Mouse (Mus musculus) lung, embryonic 14.5 days (tissue): ENCODE measurements at regions not wholly inside any gene's neighbourhood (a gene's known extent, or its start where the extent isn't known, plus 50 kb on each side); places are given as distances from the start of the nearest gene placed in this dataset.
A peak's percentile ranks its signal among the peaks of the same experiment; 100 is the strongest.

Source experiments
- ATAC-seq: fragments of 200-750 bp; cut with Nextera tagmentation; 2 replicates; pipeline ENCODE4 v1.8.0; 2017; ENCODE audit warnings: mild to moderate bottlenecking, moderate TSS enrichment, moderate library complexity; ENCODE audit not compliant: insufficient read depth
- DNase-seq: peaks from one replicate; pipeline ENCODE4 v3.0.0-alpha.2; 2015
- H3K27ac ChIP-seq: fragments of 300-500 bp; sonication (generic); 2 replicates; pipeline ENCODE4 v1.5.1; 2014; ENCODE audit warnings: low read depth, mild to moderate bottlenecking, moderate library complexity
- H3K27me3 ChIP-seq: fragments of 300-500 bp; sonication (generic); 2 replicates; pipeline ENCODE4 v1.6.1; 2014; ENCODE audit warnings: low read length, control low read depth; ENCODE audit not compliant: insufficient read depth
- H3K36me3 ChIP-seq: fragments of 300-500 bp; sonication (generic); 2 replicates; pipeline ENCODE4 v1.6.1; 2014; ENCODE audit warnings: control low read depth; ENCODE audit not compliant: insufficient read depth
- H3K4me1 ChIP-seq: fragments of 300-500 bp; sonication (generic); 2 replicates; pipeline ENCODE4 v1.6.1; 2014; ENCODE audit warnings: antibody characterized with exemption, control low read depth; ENCODE audit not compliant: insufficient read depth
- H3K4me2 ChIP-seq: fragments of 300-500 bp; sonication (generic); 2 replicates; pipeline ENCODE4 v1.6.1; 2014; ENCODE audit warnings: mild to moderate bottlenecking
- H3K4me3 ChIP-seq: fragments of 300-500 bp; sonication (generic); 2 replicates; pipeline ENCODE4 v1.5.1; 2014; ENCODE audit warnings: low read depth, low read length
- H3K9ac ChIP-seq: fragments of 300-500 bp; sonication (generic); 2 replicates; pipeline ENCODE4 v1.6.1; 2014
- H3K9me3 ChIP-seq: fragments of 300-500 bp; sonication (generic); 2 replicates; pipeline ENCODE4 v1.6.1; 2016; ENCODE audit warnings: low read depth, low read length, control low read depth
- CTCF ChIP-seq: IDR thresholded peaks from 2 replicates; pipeline ENCODE4 v1.5.1; 2016; ENCODE audit warnings: antibody characterized with exemption, low read depth
- WGBS: fragments of 180-500 bp; shearing (Covaris S2); extraction: QIAGEN DNeasy Blood & Tissue Kit; methylation state at CpG from one replicate; pipeline ENCODE4 v1.1.7; 2014; 5-methylcytosine and 5-hydroxymethylcytosine counted together

GRCm38 (mm10) chr13:52275196-52275595, 255.9 kb downstream of the Diras2 start:
- Histone ChIP-seq H3K27me3 (no peaks in the 10 kb centered on the region), H3K9me3 (no peaks in the 10 kb centered on the region; the same call in 1 of the 2 replicates), H3K4me3 (no peak overlapping the region), H3K4me2 (no peak overlapping the region), H3K9ac (no peak overlapping the region), H3K4me1 (no peaks in the 10 kb centered on the region), H3K36me3 (no peaks in the 10 kb centered on the region), H3K27ac (no peak overlapping the region)
- ATAC-seq (no peak), DNase-seq (no peak)
- no peak for TF ChIP-seq CTCF
- 71% methylated on average over 5 of the region's 5 CpGs for WGBS

- ATAC-seq (peak; percentile 71), DNase-seq (peak; percentile 87)
- no peak overlapping the region for H3K9ac ChIP-seq
These were observed 255.4 kb downstream of the Diras2 start for GRCm38 (mm10) chr13:52275675-52276074.

DNA sequence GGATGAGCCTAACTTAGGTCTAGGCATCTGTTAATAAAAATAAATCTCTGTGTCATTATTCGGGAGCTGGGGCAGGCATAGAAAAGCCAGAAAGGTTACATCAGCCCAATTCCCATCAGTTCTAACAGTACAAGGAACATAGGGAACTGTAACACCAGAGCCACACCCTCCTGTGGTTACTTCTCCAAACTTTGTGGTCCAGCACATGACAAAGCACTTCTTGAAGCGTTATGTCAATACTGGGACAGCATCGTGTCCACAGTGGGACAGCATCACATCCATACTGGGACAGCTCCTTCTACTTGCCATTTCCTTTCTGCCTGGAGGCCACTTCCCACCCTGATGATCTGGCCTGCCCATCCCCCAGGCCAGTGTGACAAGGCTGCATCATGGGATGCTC, 253.9 kb downstream of the Diras2 start:
- 77% methylated on average over 3 of the region's 3 CpGs for WGBS
- DNase-seq (no peak), ATAC-seq (no peak)
- TF ChIP-seq CTCF = no peak
- no peak overlapping the region for H3K4me2 ChIP-seq
- H3K9ac ChIP-seq = no peak overlapping the region
- no peak overlapping the region for H3K27ac ChIP-seq
- no peaks in the 10 kb centered on the region for H3K27me3 ChIP-seq
- H3K4me3 ChIP-seq = no peak overlapping the region
- H3K36me3 ChIP-seq = no peaks in the 10 kb centered on the region
- no peaks in the 10 kb centered on the region for H3K4me1 ChIP-seq
- no peaks in the 10 kb centered on the region; the same call in 1 of the 2 replicates for H3K9me3 ChIP-seq

More at GRCm38 (mm10) chr13:52275675-52276074, 255.4 kb downstream of the Diras2 start:
- Histone ChIP-seq H3K9me3 (no peaks in the 10 kb centered on the region; the same call in 1 of the 2 replicates), H3K4me2 (peak overlapping the region; percentile 13; the same call in 1 of the 2 replicates), H3K4me3 (no peak overlapping the region), H3K36me3 (no peaks in the 10 kb centered on the region), H3K27ac (no peak overlapping the region), H3K4me1 (no peaks in the 10 kb centered on the region), H3K27me3 (no peaks in the 10 kb centered on the region)
- peak; percentile 86 for TF ChIP-seq CTCF
- 6% methylated on average over 8 of the region's 8 CpGs for WGBS

DNA sequence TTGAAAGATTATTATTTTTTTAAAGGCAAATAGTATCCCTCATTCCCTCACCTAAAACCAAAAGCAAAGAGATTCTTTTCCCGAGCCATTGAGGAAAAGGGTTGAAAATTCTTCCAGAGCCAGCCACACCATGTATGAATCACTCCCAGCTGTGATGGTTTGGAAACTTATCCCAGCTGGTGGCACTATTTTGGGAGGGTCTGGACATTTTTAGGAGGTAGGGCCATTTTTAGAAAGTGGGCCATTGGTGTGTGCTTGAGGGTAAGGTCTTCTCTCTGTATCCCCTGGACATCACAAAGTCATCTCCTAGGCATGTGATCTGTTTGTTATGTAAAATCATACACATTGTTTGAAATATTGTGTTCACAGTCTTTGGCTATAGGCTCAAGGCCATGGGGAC, 252.2 kb downstream of the Diras2 start:
- no peaks in the 10 kb centered on the region; the same call in 1 of the 2 replicates for H3K9me3 ChIP-seq
- H3K36me3 ChIP-seq = no peaks in the 10 kb centered on the region
- no peak overlapping the region for H3K9ac ChIP-seq
- ATAC-seq (no peak), DNase-seq (no peak)
- H3K4me1 ChIP-seq = no peaks in the 10 kb centered on the region
- no peak for TF ChIP-seq CTCF
- 55% methylated on average over 1 of the region's 1 CpGs for WGBS
- no peak overlapping the region for H3K4me3 ChIP-seq
- H3K27me3 ChIP-seq = no peaks in the 10 kb centered on the region
- no peak overlapping the region for H3K4me2 ChIP-seq
- no peak overlapping the region for H3K27ac ChIP-seq

DNA sequence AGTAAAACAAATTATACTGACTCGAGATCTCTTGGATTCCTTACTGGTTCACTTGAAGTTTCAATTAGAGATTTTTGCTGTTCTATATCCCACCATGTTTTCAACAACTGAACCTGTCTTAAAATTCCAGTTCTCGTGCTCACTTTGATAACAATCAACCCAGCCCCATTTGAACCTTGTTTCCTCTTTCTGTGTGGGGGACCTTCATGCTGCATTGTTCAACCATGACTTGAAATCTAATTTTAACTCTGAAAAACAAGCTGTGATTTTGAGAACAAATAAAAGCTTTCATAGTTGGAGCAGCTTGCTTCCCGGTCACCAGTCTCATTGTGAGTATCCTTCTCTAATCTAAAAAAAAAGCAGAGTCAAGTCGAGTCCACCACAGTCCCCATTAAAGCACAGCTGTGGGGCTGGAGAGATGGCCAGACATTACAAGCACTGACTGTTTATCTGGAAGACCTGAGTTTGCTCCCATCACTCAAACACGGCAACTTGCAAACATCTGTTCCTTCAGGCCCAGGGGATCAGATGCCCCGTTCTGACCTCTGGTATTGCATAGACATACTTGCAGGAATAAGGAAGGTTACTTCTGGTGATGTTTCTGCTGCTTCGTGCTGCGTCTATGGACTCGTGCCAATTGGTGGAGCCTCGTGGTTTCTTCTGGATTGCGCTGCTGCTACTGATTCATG, 251.7 kb downstream of the Diras2 start:
- Histone ChIP-seq H3K9me3 (no peaks in the 10 kb centered on the region; the same call in 1 of the 2 replicates), H3K4me1 (no peaks in the 10 kb centered on the region), H3K4me2 (no peak overlapping the region), H3K27me3 (no peaks in the 10 kb centered on the region), H3K9ac (no peak overlapping the region), H3K4me3 (no peak overlapping the region), H3K36me3 (no peaks in the 10 kb centered on the region), H3K27ac (no peak overlapping the region)
- no peak for ATAC-seq
- WGBS = 58% methylated on average over 11 of the region's 11 CpGs
- TF ChIP-seq CTCF = no peak
- no peak for DNase-seq

GRCm38 (mm10) chr13:52279970-52280348, 251.1 kb downstream of the Diras2 start:
- DNase-seq (no peak), ATAC-seq (no peak)
- H3K9ac ChIP-seq = no peak overlapping the region
- no peaks in the 10 kb centered on the region; the same call in 1 of the 2 replicates for H3K9me3 ChIP-seq
- H3K4me2 ChIP-seq = no peak overlapping the region
- H3K4me3 ChIP-seq = no peak overlapping the region
- no peaks in the 10 kb centered on the region for H3K4me1 ChIP-seq
- no peaks in the 10 kb centered on the region for H3K27me3 ChIP-seq
- H3K27ac ChIP-seq = no peak overlapping the region
- H3K36me3 ChIP-seq = no peaks in the 10 kb centered on the region
- 89% methylated on average over 5 of the region's 5 CpGs for WGBS
- no peak for TF ChIP-seq CTCF

- no peak for ATAC-seq
These were observed 249.8 kb downstream of the Diras2 start for GRCm38 (mm10) chr13:52281271-52281670.

More at GRCm38 (mm10) chr13:52281271-52281670, 249.8 kb downstream of the Diras2 start:
- no peaks in the 10 kb centered on the region for H3K27me3 ChIP-seq
- no peak overlapping the region for H3K4me2 ChIP-seq
- no peak for TF ChIP-seq CTCF
- no peak overlapping the region for H3K9ac ChIP-seq
- H3K9me3 ChIP-seq = no peaks in the 10 kb centered on the region; the same call in 1 of the 2 replicates
- DNase-seq = no peak
- no peak overlapping the region for H3K27ac ChIP-seq
- no peaks in the 10 kb centered on the region for H3K36me3 ChIP-seq
- H3K4me1 ChIP-seq = no peaks in the 10 kb centered on the region
- 68% methylated on average over 2 of the region's 2 CpGs for WGBS
- H3K4me3 ChIP-seq = no peak overlapping the region
